Mouse (Mus musculus) midbrain, embryonic 12.5 days (tissue): ENCODE measurements around the gene Skap1. TPM values are rescaled to one million over a fixed set of nuclear protein-coding genes. Genes with fewer than 3 reads are reported as not detected.
"Not testable (repeated sequence)": the region's sequence is repeated elsewhere in the genome, so short reads cannot be mapped to it uniquely, and the experiment has no call there.

Source experiments
- ATAC-seq: fragments of 200-750 bp; cut with Nextera tagmentation; 2 replicates; pipeline ENCODE4 v1.8.0; 2017; ENCODE audit warnings: low read depth, moderate TSS enrichment, moderate library complexity; ENCODE audit not compliant: low FRiP score
- H3K27ac ChIP-seq: fragments of 300-500 bp; sonication (generic); replicated peaks from 2 replicates; pipeline ENCODE4 v1.5.1; 2016; ENCODE audit warnings: mild to moderate bottlenecking
- H3K27me3 ChIP-seq: fragments of 300-500 bp; sonication (generic); 2 replicates; pipeline ENCODE4 v1.6.1; 2016; ENCODE audit warnings: mild to moderate bottlenecking
- H3K36me3 ChIP-seq: fragments of 300-500 bp; sonication (generic); 2 replicates; pipeline ENCODE4 v1.6.1; 2016
- H3K4me1 ChIP-seq: fragments of 300-500 bp; sonication (generic); 2 replicates; pipeline ENCODE4 v1.6.1; 2016
- H3K4me2 ChIP-seq: fragments of 300-500 bp; sonication (generic); replicated peaks from 2 replicates; pipeline ENCODE4 v1.6.1; 2016; ENCODE audit warnings: mild to moderate bottlenecking, moderate library complexity
- H3K4me3 ChIP-seq: fragments of 300-500 bp; sonication (generic); 2 replicates; pipeline ENCODE4 v1.5.1; 2016; ENCODE audit warnings: mild to moderate bottlenecking
- H3K9ac ChIP-seq: fragments of 300-500 bp; sonication (generic); replicated peaks from 2 replicates; pipeline ENCODE4 v1.6.1; 2016; ENCODE audit warnings: mild to moderate bottlenecking, moderate library complexity
- H3K9me3 ChIP-seq: fragments of 300-500 bp; sonication (generic); 2 replicates; pipeline ENCODE4 v1.6.1; 2016; ENCODE audit warnings: mild to moderate bottlenecking
- WGBS: fragments of 180-500 bp; shearing (Covaris S2); methylation state at CpG from one replicate; pipeline ENCODE4 v1.1.7; 2016; 5-methylcytosine and 5-hydroxymethylcytosine counted together
- polyA plus RNA-seq: library from polyadenylated mRNA; unstranded; fragments of >200 nt; fragmentation: Nextera tagmentation; extraction: Ambion mirVana; gene quantifications from 2 replicates; pipeline ENCODE4 v1.2.1, GENCODE M21; 2016

Gene Skap1
- polyA plus RNA-seq, 1 experiment from 2014 or later: 1.7 TPM

DNA sequence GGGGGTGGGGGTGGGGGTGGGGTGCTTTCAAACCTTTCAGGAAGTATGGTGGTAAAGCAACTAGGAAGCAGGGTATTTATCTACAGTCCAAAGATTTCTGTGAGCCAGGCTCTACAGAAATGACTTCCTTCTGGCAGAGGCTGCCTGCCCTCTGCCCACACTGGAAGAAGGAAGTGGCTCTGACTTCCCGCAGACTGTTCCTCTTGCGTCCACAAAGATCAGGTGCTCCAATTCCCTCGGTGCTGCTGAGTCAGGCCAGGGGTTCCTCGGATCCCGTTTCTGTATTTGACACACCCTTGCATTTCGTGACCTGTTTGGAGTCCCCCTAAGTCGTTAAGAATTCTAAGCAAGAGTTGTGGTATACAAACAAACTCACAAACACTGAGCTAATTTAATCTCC is 301.3 kb downstream of the Skap1 start:
- H3K9me3 ChIP-seq: no peaks in the 10 kb centered on the region
- H3K4me2 ChIP-seq: no peak overlapping the region
- H3K4me1 ChIP-seq: peaks cover 50% of the 10 kb centered on the region
- no peak overlapping the region for H3K27ac ChIP-seq
- no peak overlapping the region for H3K9ac ChIP-seq
- no peaks in the 10 kb centered on the region for H3K27me3 ChIP-seq
- WGBS: 79% methylated on average over 7 of the region's 7 CpGs
- peaks cover 27% of the 10 kb centered on the region for H3K36me3 ChIP-seq
- no peak overlapping the region for H3K4me3 ChIP-seq
- no peak for ATAC-seq

DNA sequence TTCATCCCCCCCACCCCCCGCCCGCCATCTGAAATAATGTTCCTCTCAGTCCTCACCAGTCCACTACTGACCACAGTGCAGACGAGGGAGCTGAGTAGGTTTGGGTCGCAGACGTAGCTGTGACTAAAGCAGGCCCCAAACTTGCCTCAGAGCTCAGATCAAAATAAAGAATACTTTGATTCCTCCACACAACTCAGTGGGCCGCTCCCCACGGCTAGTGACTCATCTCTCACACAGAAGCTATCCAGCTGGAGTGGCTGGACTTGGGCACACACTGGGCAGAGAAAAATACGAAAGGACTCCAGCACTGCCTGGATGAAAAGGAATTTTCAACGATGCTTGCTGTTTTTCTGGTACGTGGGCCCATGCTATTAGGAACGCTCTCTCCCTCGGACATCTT is 302.2 kb downstream of the Skap1 start:
- 76% methylated on average over 12 of the region's 12 CpGs for WGBS
- Histone ChIP-seq H3K9ac (no peak overlapping the region), H3K27ac (peak overlapping the region; percentile 83), H3K36me3 (peaks cover 37% of the 10 kb centered on the region), H3K9me3 (no peaks in the 10 kb centered on the region), H3K27me3 (no peaks in the 10 kb centered on the region), H3K4me3 (no peak overlapping the region), H3K4me2 (peak overlapping the region; percentile 23), H3K4me1 (peaks cover 50% of the 10 kb centered on the region)
- no peak for ATAC-seq

DNA sequence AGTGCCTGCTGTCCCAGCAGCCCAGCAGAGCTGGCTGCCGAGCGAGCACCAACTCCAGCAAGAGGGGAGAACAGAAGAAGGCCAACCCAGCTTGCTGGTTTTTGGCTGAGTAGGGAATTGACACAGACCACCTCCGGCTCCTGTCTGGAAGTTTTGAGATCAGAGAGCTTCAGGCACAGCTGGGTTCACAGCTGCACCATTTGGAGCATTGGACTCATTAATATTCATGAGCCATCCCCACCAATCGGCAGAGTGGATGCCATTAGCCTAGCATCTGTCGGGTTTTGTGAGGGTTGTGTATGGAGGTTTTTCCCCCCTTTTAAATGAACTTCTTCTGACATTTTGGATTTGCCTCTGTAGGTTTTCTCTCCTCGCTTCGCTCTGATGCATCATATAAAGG is 302.7 kb downstream of the Skap1 start:
- peak; percentile 60 for ATAC-seq
- peaks cover 42% of the 10 kb centered on the region for H3K36me3 ChIP-seq
- 13% methylated on average over 7 of the region's 7 CpGs for WGBS
- no peak overlapping the region for H3K4me3 ChIP-seq
- H3K4me1 ChIP-seq: peaks cover 50% of the 10 kb centered on the region
- peak overlapping the region; percentile 83 for H3K27ac ChIP-seq
- H3K4me2 ChIP-seq: peak overlapping the region; percentile 23
- 0 out of 2 replicates have a peak overlapping the region, but pooled peaks have one; percentile 20 for H3K9ac ChIP-seq
- no peaks in the 10 kb centered on the region for H3K27me3 ChIP-seq
- H3K9me3 ChIP-seq: no peaks in the 10 kb centered on the region

DNA sequence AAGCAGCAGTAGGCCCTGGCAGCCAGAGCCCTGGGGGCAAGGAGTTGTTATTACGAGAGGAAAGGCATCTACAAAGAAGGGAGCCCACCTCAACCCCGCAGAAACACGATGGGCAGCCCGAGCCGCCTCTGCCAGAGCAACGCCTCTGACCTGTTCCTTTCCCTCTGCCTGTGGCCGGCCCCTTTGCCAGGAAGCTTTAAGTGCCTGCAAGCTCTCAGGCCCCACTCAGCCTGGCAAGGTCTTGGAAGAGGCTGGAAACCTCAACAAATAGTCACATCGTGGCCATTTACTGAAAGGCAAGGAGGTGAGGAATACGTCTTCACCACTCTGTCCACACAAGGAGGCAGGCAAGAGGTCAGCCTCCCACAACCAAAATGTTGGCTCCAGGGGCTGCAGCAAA is 303.8 kb downstream of the Skap1 start:
- ATAC-seq: no peak
- Histone ChIP-seq H3K9me3 (no peaks in the 10 kb centered on the region), H3K4me3 (no peak overlapping the region), H3K27ac (peak overlapping the region; percentile 83), H3K27me3 (no peaks in the 10 kb centered on the region), H3K4me2 (no peak overlapping the region), H3K9ac (peak overlapping the region; percentile 21), H3K36me3 (peaks cover 53% of the 10 kb centered on the region), H3K4me1 (peaks cover 46% of the 10 kb centered on the region)
- 74% methylated on average over 9 of the region's 9 CpGs for WGBS

DNA sequence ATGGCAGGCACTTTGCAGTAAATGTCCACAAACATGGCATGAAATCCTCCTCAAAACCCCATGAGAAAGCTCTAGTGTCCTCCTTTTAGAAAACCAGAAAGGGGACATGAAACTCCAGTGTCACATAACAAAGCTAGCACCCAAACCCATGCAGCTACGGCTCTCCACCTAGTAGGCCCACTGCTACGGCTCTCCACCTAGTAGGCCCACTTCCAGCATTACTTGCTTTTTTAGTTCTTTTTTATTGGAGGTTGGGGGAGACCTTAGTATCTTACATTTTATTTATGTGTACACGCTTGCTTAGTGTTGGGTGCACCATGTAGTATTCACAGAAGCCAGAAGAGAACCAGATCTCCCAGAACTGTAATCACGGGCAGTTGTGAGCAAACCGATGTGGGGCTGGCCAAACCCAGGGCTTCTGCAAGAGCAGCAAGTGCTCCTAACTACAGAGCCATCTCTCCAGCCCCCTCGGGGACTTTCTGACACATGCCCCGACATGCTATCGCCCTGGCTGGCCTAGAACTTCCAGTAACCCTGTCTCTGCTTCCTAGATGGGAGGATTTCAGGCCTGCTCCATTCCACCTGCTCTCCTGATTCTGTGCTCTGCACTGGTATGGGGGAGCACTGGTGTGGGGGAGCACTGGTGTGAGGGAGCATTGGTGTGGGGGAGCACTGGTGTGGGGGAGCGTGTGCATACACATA is 307.0 kb downstream of the Skap1 start:
- ATAC-seq: no peak
- Histone ChIP-seq H3K27me3 (no peaks in the 10 kb centered on the region), H3K4me3 (no peak overlapping the region), H3K4me1 (peaks cover 30% of the 10 kb centered on the region), H3K36me3 (peaks cover 58% of the 10 kb centered on the region), H3K9me3 (no peaks in the 10 kb centered on the region), H3K4me2 (no peak overlapping the region), H3K27ac (no peak overlapping the region), H3K9ac (no peak overlapping the region)
- 93% methylated on average over 9 of the region's 9 CpGs for WGBS

DNA sequence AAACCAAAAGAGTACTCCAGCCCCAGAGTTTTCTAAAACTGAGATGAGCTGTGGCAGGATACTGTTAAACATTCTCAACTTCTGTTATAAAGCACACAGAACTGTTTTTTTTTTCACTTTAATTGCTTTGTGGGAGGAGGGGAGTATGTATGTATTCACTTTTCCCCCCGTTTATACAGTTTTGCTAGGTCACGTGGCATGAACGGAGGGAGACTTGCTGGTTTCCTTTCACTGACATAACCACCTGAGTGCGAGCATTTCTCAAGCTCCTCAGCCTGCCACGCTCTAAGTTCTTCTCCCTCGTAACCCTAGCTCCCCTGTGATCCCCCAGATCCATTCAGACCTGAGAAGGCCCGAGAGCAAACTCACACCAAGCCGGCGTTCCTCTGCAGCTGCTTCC is 308.0 kb downstream of the Skap1 start:
- no peak overlapping the region for H3K9ac ChIP-seq
- H3K9me3 ChIP-seq: no peaks in the 10 kb centered on the region
- no peak overlapping the region for H3K4me2 ChIP-seq
- 92% methylated on average over 9 of the region's 9 CpGs for WGBS
- peaks cover 25% of the 10 kb centered on the region for H3K4me1 ChIP-seq
- no peaks in the 10 kb centered on the region for H3K27me3 ChIP-seq
- no peak overlapping the region for H3K4me3 ChIP-seq
- peaks cover 58% of the 10 kb centered on the region for H3K36me3 ChIP-seq
- no peak for ATAC-seq
- no peak overlapping the region for H3K27ac ChIP-seq

DNA sequence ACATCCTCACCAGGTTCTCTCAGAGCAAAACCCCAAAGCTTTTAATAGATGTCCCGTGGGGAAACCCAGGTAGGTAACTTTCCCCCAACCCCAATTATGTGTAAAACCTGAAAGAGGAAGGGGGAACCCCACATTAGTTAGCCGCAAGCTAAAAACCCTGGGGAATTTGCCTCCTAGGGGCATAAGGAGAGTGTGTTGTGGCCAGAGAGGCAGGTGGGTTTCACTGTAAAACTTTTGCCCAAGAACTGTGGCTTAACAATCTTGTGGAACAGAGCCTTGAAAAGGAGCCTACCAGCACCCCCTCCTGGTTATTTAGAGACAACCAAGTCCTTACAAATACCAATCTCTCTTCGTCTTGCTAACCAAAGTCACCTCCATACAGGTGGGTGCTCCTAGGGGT is 310.1 kb downstream of the Skap1 start:
- Histone ChIP-seq H3K9me3 (no peaks in the 10 kb centered on the region), H3K36me3 (peaks cover 42% of the 10 kb centered on the region), H3K27ac (no peak overlapping the region), H3K4me3 (no peak overlapping the region), H3K4me1 (peaks cover 13% of the 10 kb centered on the region), H3K9ac (no peak overlapping the region), H3K4me2 (no peak overlapping the region), H3K27me3 (no peaks in the 10 kb centered on the region)
- ATAC-seq: no peak
- WGBS: 84% methylated on average over 3 of the region's 3 CpGs

DNA sequence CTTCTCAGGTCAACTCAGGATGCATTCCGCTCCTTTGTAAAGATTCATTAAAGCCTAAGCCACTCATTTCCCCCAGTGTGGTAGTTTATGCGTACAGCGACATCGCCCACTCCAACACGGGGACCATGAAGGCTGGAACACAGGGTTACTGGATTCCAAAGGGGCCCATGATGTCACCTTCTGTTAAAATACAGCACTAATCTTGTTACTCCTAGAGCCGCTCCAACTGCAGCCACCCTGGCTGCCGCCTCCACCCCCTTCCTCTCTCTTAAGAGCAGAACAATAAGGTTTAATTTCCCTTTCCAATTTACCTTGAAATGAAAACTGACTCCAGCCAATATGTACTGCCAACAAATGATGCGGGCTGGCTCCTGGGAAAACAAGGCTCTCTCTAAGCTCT is 310.7 kb downstream of the Skap1 start:
- no peak for ATAC-seq
- no peaks in the 10 kb centered on the region for H3K9me3 ChIP-seq
- H3K9ac ChIP-seq: no peak overlapping the region
- no peaks in the 10 kb centered on the region for H3K27me3 ChIP-seq
- H3K4me3 ChIP-seq: no peak overlapping the region
- H3K4me1 ChIP-seq: peaks cover 13% of the 10 kb centered on the region
- H3K27ac ChIP-seq: no peak overlapping the region
- H3K36me3 ChIP-seq: peaks cover 37% of the 10 kb centered on the region
- 86% methylated on average over 8 of the region's 8 CpGs for WGBS
- H3K4me2 ChIP-seq: no peak overlapping the region

DNA sequence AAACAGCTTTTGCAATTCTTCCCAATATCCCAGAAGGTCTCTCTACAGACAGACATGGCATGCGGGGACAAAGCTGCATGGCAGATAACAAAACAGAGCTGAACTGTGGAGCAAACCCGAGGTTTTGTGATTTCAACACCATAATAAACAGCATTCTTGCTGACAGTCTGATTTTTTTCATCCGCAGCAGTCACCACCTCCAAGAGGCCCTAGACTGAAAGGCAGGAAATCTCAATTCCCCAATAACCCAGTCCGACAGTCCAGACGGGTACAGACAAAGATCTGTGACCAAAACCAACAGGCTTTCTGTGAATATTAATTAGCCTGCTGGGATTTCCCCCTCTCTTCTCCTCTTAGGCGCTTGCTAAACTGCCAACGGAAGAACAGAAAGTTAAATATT is 311.3 kb downstream of the Skap1 start:
- H3K4me3 ChIP-seq: no peak overlapping the region
- no peaks in the 10 kb centered on the region for H3K27me3 ChIP-seq
- no peak overlapping the region for H3K4me2 ChIP-seq
- H3K9ac ChIP-seq: no peak overlapping the region
- WGBS: 81% methylated on average over 7 of the region's 7 CpGs
- no peak overlapping the region for H3K27ac ChIP-seq
- no peak for ATAC-seq
- peaks cover 13% of the 10 kb centered on the region for H3K4me1 ChIP-seq
- peaks cover 31% of the 10 kb centered on the region for H3K36me3 ChIP-seq
- H3K9me3 ChIP-seq: no peaks in the 10 kb centered on the region

DNA sequence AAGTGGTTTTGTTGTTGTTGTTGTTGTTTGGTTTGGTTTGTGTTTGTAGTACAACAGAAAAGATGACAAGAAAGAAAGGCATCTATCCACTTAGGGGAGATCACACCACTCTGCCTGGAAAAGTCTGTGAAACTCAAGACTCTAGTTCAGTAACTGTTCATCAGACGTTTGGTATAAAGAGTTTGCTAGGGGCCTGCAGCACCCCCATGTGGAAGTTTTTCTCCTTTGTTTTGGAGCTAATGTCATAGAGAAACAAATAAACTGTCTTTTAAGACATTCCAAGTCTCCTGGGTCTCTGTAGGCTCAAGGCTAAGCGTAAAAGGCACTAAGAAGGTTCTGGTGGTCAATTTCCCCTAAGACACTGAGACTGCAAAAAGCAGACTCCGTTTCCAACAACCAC is 311.7 kb downstream of the Skap1 start:
- H3K9me3 ChIP-seq: no peaks in the 10 kb centered on the region
- H3K27me3 ChIP-seq: no peaks in the 10 kb centered on the region
- H3K9ac ChIP-seq: 0 out of 2 replicates have a peak overlapping the region, but pooled peaks have one; percentile 73
- H3K36me3 ChIP-seq: peaks cover 27% of the 10 kb centered on the region
- 61% methylated on average over 3 of the region's 3 CpGs for WGBS
- no peak overlapping the region for H3K27ac ChIP-seq
- peaks cover 13% of the 10 kb centered on the region for H3K4me1 ChIP-seq
- H3K4me3 ChIP-seq: no peak overlapping the region
- no peak for ATAC-seq
- peak overlapping the region; percentile 88 for H3K4me2 ChIP-seq

DNA sequence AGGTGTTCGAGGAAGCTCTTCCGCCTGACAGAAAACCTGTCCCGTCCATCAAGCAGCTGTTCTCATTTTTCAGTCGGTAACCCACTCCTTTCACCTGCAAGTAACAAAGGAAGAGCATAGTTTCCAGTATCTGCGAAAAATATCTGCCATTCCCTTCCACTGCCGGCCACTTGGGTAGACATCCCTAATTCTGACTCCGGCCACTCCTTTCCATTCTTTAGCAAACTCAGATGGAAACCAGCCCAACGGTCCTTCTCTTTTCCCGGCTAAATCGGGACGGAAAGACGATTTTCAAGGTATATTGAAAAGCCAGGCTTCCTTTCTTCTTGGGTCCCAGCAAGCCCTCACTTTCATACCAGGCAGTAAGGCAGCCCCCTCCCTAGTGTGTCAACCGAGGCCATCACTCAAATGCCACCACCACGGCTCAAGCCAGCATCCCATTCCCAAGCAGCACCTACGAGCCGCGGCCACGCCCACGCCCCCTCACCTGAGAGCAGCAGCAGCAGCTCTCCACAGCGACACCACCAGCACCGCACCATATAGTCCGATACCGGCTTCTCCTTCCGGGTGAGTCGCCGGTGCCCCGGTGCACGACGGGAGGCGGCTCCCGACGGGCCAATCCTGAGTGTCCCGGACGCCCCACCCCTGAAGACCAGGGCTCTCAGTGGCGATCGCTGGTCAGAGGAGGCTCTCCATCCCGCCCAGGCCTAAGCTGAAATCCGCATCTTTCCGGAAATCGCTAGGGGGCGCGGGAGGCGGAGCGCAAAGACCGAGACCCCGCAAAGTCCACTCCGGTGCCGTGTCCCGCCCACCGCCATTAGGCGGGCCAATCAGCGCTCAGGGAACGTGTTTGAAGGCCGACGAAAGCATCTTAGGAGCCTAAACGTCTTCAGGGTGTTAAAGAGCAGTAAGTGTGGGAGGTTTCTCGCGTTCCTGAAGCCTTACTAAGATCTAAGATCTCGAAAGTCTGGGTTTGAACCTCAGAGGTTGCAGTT is 312.9 kb downstream of the Skap1 start, which contains the start of gene Snx11:
TSS of gene Snx11 (minus strand) at position 592 of the 995 bp plus-strand sequence.
- H3K27me3 ChIP-seq: no peaks in the 10 kb centered on the region
- no peaks in the 10 kb centered on the region for H3K9me3 ChIP-seq
- H3K4me3 ChIP-seq: peak within 1 kb of the TSS; percentile 82
- peak within 1 kb of the TSS; percentile 73 for H3K9ac ChIP-seq
- H3K4me2 ChIP-seq: peak within 1 kb of the TSS; percentile 88
- peak; percentile 99 for ATAC-seq
- 2% methylated on average over 59 of the region's 59 CpGs for WGBS
- peaks cover 15% of the 10 kb centered on the region; the same call in 1 of the 2 replicates for H3K36me3 ChIP-seq
- peak within 1 kb of the TSS; percentile 46 for H3K27ac ChIP-seq
- H3K4me1 ChIP-seq: peaks cover 13% of the 10 kb centered on the region

DNA sequence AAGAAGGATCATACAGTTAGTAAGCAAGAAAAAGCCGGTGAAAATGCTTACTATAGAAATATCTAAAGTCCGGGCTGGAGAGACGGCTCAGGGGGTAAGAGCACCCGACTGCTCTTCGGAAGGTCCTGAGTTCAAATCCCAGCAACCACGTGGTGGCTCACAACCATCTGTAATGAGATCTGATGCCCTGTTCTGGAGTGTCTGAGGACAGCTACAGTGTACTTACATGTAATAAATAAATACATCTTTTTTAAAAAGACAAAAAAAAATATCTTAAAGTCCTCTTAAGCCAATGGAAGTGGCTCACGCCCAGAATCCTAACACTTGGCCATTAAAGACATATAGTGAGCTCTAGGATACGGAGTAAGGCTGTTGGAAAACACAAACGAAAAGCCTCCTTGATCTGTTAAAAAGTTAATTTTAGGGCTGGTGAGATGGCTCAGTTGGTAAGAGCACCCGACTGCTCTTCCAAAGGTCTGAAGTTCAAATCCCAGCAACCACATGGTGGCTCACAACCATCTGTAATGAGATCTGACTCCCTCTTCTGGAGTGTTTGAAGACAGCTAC is 313.8 kb downstream of the Skap1 start:
- H3K4me3 ChIP-seq: peak overlapping the region; percentile 82
- peak overlapping the region; percentile 41; the same call in 1 of the 2 replicates for H3K9ac ChIP-seq
- peaks cover 13% of the 10 kb centered on the region for H3K4me1 ChIP-seq
- 73% methylated on average over 10 of the region's 10 CpGs for WGBS
- not testable (repeated sequence) for H3K9me3 ChIP-seq, H3K36me3 ChIP-seq, ATAC-seq, H3K27me3 ChIP-seq
- peak overlapping the region; percentile 46 for H3K27ac ChIP-seq
- peak overlapping the region; percentile 88 for H3K4me2 ChIP-seq
